Mouse (Mus musculus): ENCODE results near the gene Trim44.

Trim44 gene

GRCm38 (mm10) chr2:102365983-102366545 lies 41.6 kb downstream of the Trim44 start:
- no peak for DNase-seq (ENCODE audit: low spot score)

- no peak for DNase-seq (ENCODE audit: low spot score)
Measured at GRCm38 (mm10) chr2:102364565-102365200, 42.9 kb downstream of the Trim44 start.

- DNase-seq (ENCODE audit: low spot score) = no peak
Measured at GRCm38 (mm10) chr2:102362896-102363530, 44.6 kb downstream of the Trim44 start.

GRCm38 (mm10) chr2:102362266-102362665 lies 45.4 kb downstream of the Trim44 start:
- no peak for DNase-seq (ENCODE audit: low spot score)

- no peak for DNase-seq (ENCODE audit: low spot score)
Measured at GRCm38 (mm10) chr2:102356879-102357695, 50.5 kb downstream of the Trim44 start.

DNA sequence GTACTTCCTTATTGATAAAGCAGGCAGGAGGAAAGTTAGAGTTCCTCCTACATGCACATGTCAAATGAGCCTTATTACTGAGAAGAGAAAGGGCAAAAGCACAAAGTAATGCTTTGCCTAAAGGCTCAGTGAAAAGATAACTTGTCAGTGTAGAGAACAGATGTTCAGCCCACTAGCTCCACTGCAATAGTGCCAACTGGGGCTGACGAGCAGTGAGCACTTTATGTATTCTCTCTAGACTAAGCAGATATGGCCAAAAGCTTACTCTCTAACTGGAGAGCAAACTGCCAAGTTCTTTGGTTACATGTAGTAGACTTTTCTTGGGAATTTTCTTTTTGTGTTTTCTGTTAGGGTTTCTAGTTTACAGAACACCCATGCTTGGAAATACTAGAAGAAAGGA lies 53.6 kb downstream of the Trim44 start:
- DNase-seq (ENCODE audit: low spot score) = peak; percentile 25

DNA sequence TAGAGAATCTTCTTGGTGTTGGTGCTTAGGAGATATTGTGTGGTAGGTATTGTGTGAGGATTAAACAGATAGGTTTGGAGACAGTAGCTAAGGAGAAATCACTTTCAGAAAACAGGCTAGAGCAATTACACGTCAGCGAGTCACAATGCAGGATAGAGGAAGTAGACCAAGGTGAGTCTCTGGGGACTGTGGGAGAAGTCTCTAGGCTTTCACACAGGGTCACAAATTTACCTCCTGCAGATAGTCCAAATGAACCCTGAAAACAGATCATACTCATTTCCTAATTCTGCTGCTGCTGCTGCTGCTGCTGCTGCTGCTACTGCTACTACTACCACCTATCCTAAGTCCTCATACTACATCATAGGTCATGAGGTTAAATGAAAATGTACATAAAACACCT lies 66.2 kb downstream of the Trim44 start:
- DNase-seq (ENCODE audit: low spot score) = no peak

GRCm38 (mm10) chr2:102336816-102337215 lies 70.8 kb downstream of the Trim44 start:
- DNase-seq (ENCODE audit: low spot score) = no peak

DNA sequence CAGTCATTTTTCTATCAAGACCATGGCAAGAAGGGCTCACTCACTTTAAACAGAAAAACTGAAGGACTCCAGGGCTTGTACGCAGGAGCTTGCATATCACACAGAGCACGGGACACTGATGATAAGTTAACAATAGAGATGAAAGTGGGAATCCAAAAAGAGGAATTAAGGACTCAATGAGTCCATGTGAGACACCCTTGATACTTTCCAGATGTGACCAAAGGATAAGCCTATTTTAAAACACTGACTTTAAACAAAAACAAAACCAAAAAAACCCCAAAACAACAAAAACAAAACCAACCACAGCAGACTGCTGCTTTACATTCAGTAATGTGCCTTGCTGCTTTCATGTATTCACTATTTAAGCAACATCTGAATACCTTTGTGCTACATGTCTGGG lies 75.7 kb downstream of the Trim44 start:
- no peak for DNase-seq (ENCODE audit: low spot score)

- DNase-seq (ENCODE audit: low spot score) = no peak
Measured at GRCm38 (mm10) chr2:102331092-102331491, 76.5 kb downstream of the Trim44 start.

- DNase-seq (ENCODE audit: low spot score) = no peak
Measured at GRCm38 (mm10) chr2:102325921-102326320, 81.7 kb downstream of the Trim44 start.

DNA sequence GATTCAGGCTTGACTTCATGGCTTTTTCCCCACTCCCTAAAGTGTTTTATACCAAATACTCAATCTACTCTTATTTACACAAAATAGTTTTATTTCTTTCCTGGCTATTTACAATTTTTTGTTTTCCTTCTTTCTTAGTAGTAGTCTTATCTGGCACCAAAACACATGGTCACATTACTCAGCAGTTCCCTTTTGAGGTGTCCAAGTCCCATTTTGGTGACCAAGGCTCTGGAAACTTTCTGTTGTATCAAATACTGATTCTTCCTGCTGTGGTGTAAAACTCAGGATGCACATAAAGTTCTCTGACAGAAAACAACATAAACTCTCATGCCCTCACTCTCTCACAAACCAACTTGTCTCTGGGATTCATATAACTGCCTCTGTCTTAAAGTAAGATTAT lies 83.3 kb downstream of the Trim44 start:
- DNase-seq (ENCODE audit: low spot score) = no peak

GRCm38 (mm10) chr2:102316540-102316939 lies 91.1 kb downstream of the Trim44 start:
- no peak for DNase-seq (ENCODE audit: low spot score)

- no peak for DNase-seq (ENCODE audit: low spot score)
Measured at GRCm38 (mm10) chr2:102315153-102315552, 92.5 kb downstream of the Trim44 start.

DNA sequence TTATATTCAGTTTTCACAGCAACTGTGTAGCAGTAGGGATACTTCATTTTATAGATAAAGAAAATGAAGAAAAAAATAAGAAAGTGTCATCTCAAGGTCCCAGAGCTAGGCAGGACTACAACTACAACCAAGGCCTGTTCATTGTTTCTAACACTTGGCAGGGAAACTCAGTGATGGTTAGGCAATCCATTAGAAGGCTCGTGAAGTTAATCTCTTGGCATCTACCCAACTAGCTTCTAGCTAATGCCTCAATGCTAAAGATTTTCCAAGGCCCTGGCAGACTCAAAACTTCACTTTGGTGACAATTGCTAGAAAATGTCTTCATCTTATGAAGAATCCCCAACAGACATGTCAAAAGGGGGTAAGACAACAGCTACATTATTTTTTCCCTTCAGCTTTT lies 93.0 kb downstream of the Trim44 start:
- DNase-seq (ENCODE audit: low spot score) = no peak

DNA sequence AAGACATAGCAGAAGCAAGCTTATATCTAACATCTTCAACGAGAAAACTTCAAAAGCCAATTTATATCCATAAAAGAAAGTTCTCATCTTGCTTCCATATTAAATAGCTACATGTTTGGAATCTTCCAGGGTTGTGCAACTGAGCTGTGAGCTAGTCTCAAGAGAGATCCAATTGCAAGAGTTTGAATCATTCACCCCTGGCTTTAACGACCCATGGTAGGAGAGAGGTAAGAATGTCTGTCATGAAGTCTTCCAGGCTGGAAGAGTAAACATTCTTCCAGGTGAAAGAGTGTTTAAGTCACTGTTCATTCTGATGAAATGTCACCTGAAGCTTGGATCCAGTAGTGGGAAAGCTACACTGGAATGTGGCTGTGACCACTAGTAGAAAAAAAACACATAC lies 93.6 kb downstream of the Trim44 start:
- no peak for DNase-seq (ENCODE audit: low spot score)

DNA sequence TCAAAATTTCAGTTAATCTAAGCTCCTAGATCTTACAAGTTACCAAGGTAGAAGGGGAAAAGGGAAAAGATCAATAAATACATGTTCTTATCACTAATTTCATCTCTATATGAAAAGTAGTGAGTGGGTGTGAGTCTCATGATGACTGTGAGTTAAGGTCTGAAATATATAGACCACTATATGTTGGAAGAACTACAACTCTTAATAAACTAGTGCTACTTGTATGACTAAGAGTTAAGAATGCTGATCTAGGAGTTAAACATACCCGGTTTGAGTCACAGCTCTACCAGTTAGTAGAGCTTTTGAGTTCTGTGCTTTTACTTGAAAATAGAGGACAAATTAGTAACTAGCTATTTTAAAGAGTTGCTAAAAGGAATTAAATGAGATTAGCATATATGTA lies 94.7 kb downstream of the Trim44 start:
- DNase-seq (ENCODE audit: low spot score) = no peak

GRCm38 (mm10) chr2:102303274-102303673 lies 104.4 kb downstream of the Trim44 start:
- DNase-seq (ENCODE audit: low spot score) = no peak

DNA sequence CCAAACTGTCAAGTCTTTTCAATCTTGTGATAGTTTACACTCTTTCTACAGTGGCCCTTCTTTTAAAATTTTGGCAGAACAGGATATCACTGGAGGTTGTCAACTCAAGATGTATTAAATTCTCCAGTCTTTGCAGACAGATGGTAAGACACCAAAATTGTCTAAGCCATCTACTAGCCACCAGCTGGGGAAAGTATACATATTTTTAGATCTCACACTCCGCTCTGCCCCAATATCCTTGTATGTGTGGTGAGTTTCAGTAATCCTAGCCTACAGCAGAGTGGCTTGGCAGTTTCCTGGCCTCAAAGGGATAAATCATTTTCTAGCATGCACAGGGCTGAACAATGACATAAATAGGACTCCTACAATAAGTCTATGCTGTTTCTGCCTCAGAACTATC lies 105.1 kb downstream of the Trim44 start:
- no peak for DNase-seq (ENCODE audit: low spot score)

DNA sequence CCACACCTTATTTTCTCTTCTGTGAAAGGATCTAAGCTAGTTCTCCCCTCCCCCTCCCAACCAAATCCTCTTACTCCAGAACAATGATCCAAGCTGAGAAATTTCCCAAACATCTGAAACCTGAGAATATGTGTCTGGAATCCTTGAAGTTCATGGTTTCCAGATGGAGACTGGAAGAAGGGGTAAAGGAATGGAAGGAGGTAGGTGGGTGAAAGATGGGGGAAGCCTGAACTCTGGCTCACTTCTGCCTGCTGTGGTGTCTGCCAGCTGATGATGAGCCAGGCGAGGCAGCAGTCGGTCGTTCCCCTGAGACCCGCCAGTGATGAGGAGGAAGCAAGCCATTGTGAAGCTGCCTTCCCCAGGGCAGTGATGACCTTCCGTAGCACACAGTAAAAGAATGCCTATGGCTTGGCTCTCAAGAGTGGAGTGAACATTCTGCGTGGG lies 112.8 kb downstream of the Trim44 start:
- no peak for DNase-seq (ENCODE audit: low spot score)

- no peak for DNase-seq (ENCODE audit: low spot score)
Measured at GRCm38 (mm10) chr2:102293181-102293580, 114.4 kb downstream of the Trim44 start.

DNA sequence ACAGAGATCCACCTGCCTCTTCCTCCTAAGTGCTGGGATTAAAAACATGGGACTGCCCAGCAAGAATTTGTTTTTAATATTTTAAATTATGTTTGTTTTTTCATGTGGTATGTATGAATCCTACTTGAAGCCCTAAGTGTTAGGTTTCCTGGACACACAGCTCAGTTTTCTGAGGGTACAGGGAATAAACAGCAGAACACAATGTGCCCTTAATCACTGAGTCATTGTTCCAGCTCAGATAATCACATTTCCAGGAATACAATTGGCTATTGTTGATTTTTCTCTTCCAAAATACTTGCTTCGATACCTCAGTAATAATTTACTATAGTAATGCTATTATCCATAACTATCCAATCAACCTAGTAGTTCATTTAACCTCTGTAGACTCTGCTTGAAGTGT lies 115.6 kb downstream of the Trim44 start:
- no peak for DNase-seq (ENCODE audit: low spot score)

GRCm38 (mm10) chr2:102291533-102291932 lies 116.1 kb downstream of the Trim44 start:
- no peak for DNase-seq (ENCODE audit: low spot score)

All from layer of hippocampus, adult 11-12 months (tissue).